Mouse (Mus musculus) erythroblast, embryonic 14.5 days (primary cell): ENCODE measurements around the gene Ankrd61.

Experiments used
- GATA1 ChIP-seq: IDR thresholded peaks from 2 replicates; pipeline ENCODE4 v1.6.1; 2012; ENCODE audit warnings: low read length, inconsistent platforms, mixed read lengths
- TAL1 ChIP-seq: IDR thresholded peaks from 3 replicates; pipeline ENCODE4 v1.6.1; 2012; ENCODE audit warnings: low read length, inconsistent platforms, mixed read lengths

GRCm38 (mm10) chr5:143936156-143936555, 38.7 kb upstream of the Ankrd61 start:
- no peak for TF ChIP-seq GATA1
- no peak for TF ChIP-seq TAL1
